Mouse (Mus musculus): ENCODE results near the gene Cox4i1.

The Cox4i1 gene

GRCm38 (mm10) chr8:120667561-120668373, at the start of gene Cox4i1, which contains the start of gene Gm27021:
Cox4i1 (plus strand) TSS chr8:120668222.
Gm27021 (minus strand) TSS chr8:120668079.
- peak; percentile 72 for DNase-seq (ENCODE audit: low spot score)

- DNase-seq (ENCODE audit: low spot score), result no peak
These were observed 48.5 kb upstream of the Cox4i1 start for GRCm38 (mm10) chr8:120619235-120620180.

DNA sequence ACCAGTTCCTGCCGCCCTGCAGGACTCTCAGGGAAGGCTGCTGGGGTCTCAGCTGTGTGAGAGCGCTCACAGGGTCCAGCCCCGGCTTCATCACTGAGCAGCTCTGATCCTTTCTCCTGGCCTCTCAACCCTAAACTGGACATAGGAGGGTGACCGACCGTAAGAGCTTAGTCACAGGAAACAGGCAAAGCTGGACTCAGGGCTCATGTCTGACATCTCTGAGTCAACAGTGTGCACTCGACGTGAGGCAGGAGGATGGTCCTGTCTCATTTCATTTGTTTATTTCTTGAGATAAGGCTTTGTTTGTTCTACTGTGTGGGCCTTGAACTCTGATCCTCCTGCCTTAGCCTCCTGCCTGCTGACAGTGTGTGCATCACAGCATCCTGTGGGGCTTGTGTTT, 47.6 kb upstream of the Cox4i1 start:
- no peak for DNase-seq (ENCODE audit: low spot score)

GRCm38 (mm10) chr8:120622161-120622560, 45.9 kb upstream of the Cox4i1 start:
- no peak for DNase-seq (ENCODE audit: low spot score)

DNA sequence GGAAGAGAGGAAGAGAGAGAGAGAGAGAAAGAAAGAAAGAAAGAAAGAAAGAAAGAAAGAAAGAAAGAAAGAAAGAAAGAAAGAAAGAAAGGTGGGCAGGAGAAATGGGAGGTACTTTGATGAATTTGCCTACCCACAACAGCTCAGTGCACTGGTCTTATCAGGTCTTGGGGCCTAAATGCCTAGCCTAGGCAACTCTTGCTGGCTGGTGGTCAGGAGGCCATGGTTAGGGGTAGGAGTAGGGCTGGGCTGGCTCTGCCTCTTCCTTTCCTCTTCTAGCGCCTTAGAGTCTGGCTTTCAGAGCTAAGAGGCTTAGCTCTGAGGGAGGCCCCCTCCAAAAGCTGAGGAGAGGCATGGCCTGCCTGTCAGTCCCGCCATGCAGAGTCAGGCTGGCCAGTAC, 44.4 kb upstream of the Cox4i1 start:
- DNase-seq (ENCODE audit: low spot score), result no peak

GRCm38 (mm10) chr8:120626461-120626860, 41.6 kb upstream of the Cox4i1 start:
- no peak for DNase-seq (ENCODE audit: low spot score)

- no peak for DNase-seq (ENCODE audit: low spot score)
These were observed 40.7 kb upstream of the Cox4i1 start for GRCm38 (mm10) chr8:120627298-120627697.

GRCm38 (mm10) chr8:120630031-120630430, 38.0 kb upstream of the Cox4i1 start:
- no peak for DNase-seq (ENCODE audit: low spot score)

DNA sequence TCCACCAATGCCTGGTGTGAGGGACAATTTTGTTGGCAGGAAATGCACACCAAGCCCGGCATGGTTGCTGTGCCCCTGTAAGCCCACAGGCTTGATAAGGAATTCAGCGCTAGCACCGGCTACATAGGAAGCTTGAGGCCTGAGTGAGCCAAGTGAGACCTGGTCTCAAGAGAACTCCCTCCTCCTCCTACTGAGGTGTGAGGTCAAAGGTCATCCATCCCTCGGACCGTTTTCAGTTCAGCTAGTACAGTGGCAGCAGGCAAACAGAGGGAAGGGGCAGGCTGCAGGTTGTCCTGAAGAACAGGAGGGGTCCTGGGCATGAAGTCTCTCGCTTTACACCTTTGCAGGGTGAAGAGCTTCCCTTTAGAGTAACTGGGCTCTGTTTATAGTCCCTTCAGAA, 37.2 kb upstream of the Cox4i1 start:
- no peak for DNase-seq (ENCODE audit: low spot score)

DNA sequence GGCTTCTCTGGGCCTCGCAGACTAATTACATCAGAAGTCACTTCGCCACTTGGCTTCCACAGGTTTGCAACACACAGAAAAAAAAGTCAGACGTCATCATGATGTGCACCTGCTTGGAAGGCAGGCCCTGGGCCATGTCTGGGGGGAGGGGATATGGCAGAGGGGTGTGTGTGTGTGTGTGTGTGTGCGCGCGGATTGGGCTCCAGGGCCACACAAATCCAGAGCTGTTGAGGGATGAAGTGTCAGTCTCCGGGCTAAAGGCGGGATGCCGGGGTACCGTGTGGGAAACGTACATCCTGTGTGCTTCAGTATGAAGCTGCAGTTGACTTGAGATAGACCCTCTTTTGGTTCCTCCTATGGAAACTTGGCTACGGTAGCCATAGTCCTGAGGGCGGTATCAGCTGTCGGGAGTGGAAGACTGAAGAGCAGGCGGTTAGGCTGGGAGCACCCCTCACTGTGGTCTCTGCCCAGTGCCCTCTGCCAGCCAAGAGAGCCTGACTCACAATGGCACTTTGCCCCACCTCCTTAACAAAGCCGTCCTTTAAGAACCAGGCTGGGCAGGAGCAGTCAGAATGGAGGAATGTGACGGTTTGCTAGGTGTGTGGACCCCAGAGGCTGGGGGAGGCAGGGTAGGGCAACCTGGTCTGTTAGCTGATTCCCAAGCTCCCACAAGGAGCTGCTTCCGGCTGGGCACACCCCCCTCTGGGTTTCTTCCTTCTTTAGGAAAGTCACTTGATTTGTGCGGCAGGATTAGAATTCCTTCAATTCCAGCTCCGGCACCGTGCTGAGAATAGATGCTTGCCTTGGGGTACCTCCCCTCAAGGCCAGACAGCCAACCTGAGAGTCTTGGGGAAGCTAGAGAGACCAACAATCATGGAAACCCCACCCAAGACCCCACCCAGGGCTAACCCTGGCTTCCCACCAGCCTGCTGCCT, 36.3 kb upstream of the Cox4i1 start:
- DNase-seq (ENCODE audit: low spot score), result no peak

DNA sequence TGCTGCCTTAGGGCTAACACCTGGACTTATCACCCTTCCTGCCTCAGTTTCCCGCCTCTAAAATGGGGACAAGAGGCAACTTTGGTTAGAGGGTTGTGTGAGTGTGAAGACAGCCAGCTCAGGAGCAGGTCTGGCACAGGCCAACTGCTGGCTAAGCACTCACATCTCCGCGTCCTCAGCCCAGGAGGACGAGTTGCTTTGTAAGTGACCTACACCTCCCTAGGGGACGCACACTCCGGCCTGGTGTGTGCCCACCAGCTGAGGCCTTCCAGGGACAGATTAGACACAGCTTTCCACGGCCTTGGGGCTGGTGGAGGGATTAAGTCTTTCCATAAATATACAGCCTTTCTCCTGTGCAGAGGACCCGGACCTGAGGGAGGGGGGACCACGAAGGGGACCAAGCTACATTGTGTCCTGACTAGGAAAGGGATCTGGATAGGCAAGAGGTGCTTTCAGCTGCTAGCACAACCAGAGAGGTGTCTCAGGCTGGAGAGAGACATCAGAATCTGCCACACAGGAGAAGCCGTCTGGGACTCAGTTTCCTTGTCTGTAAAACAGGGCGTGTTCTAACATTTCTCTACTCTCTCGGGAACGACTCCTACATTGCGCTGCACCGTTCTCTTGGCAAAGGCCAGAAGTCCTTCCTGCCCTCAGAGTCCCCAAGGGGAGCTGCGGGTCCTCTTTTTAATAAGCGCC, 34.9 kb upstream of the Cox4i1 start:
- no peak for DNase-seq (ENCODE audit: low spot score)

DNA sequence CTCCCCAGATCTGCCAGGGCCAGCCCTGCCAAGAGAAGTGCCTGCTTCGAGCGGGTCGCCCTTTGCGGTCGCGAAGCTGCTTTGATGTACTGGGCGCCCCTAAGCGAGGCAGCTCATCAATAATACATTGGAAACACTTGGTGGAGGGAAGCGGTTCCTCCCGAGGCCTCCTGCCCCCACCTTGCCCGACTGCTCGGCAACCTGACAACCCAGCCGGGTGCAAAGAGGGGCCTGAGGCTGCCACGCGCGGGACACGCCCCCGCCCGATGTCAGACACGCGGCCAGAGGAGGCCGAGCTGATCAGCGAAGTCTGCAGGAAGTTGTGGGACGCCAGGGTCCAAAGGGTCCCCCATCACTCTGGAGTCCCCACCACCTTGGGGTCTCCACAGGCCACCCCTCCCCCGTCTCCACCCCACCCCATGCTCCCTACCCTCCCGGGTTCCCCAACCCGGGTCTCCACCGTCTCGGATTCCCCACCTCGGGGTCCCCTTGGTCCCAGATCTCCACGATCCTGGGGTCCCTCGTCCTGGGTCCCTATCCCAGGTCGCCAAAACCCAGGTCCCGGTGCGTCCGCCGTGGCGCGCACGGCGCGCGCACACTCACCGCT, 34.3 kb upstream of the Cox4i1 start:
- DNase-seq (ENCODE audit: low spot score), result no peak

DNA sequence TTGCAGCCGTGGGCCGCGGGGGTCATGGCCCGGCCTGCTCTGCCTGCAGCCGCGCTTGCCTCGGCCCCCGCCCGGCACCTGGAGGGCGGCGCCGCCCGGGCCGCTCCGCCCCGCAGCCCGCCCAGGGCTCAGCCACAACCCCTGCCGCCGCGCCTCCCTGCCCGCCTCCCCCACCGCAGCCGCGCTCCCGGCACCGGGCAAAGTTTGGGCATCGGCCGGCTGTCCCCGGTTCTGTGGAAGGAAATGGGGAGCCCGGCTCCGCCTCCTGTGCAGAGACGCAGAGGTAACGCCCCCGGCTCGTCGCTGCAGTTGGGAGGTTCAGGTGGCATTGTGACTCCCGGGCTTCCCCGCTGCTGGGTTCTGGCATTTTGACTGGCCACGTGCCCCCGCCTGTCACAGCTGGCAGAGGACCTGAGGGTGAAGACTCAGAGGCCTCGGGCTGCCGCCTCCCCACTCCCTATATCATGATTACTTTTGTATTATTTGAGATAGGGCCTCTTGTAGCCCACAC, 33.6 kb upstream of the Cox4i1 start:
- no peak for DNase-seq (ENCODE audit: low spot score)

DNA sequence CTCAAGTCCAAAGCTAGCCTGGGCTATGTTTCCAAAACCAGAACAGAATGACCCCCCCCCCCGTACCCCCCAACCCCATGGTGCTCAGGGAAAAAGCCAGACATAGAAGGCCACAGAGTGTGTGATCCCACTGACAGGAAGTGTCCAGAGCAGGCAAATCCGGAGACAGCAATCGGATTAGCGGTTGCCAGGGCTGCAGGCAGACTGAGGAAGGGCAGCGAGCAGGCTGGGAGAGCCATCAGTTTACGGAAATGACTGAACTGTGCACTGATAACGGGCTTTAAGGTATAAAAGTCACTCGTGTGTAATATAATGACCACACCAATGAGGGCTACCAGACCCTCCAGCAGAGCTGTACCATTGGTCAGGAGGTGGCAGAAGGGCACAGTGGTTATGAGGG, 26.8 kb upstream of the Cox4i1 start:
- no peak for DNase-seq (ENCODE audit: low spot score)

DNA sequence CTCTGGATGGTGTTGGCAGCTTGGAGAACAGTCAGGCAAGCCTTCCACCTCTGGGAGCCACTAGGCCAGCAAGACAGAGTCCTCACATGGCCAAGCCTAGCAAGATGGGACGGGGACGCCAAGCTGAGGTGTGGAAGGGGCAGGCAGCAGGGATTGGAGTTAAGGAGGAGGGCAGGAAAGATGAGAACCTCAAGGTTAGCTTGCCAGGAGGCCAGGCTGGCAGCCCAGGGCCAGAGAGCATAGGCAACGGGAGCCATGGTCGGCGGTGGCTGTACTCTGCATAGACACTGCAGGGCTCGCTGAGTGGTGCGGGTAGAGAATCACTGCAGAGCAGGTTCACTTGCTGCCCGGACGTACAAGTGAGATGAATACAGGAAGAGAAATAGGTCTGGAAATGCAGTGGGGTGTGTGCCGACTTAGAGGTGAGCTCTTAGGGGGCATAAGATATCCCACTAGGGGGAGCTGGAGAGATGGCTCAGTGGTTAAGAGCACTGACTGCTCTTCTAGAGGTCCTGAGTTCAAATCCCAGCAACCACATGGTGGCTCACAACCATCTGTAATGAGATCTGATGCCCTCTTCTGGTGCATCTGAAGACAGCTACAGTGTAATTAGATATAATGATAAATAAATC, 25.9 kb upstream of the Cox4i1 start:
- DNase-seq (ENCODE audit: low spot score), result no peak

- no peak for DNase-seq (ENCODE audit: low spot score)
These were observed 23.4 kb upstream of the Cox4i1 start for GRCm38 (mm10) chr8:120644663-120645062.

DNA sequence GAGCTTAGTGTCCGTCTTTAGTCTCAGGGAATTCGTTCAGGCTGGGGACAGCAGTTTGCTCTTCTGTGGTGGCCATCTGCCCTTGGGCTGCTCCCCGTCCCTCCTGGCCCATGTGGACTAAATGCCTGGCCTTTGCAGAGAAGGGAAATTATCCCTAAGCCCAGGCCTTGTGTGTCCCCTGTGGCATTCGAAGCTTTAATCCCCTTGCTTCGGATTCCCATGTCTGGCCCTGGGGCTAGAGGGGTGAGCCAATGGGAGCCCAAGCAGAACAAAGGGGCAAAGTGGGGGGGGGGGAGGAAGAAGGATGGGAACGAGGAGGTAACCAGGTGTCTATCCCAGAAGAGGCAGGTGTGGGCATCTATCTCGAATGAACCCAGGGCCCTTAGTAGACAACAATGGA, 20.5 kb upstream of the Cox4i1 start, which contains the start of gene 1190005I06Rik:
Gene 1190005I06Rik (minus strand): TSS at position 101 of the 400 bp plus-strand sequence.
- no peak for DNase-seq (ENCODE audit: low spot score)

DNA sequence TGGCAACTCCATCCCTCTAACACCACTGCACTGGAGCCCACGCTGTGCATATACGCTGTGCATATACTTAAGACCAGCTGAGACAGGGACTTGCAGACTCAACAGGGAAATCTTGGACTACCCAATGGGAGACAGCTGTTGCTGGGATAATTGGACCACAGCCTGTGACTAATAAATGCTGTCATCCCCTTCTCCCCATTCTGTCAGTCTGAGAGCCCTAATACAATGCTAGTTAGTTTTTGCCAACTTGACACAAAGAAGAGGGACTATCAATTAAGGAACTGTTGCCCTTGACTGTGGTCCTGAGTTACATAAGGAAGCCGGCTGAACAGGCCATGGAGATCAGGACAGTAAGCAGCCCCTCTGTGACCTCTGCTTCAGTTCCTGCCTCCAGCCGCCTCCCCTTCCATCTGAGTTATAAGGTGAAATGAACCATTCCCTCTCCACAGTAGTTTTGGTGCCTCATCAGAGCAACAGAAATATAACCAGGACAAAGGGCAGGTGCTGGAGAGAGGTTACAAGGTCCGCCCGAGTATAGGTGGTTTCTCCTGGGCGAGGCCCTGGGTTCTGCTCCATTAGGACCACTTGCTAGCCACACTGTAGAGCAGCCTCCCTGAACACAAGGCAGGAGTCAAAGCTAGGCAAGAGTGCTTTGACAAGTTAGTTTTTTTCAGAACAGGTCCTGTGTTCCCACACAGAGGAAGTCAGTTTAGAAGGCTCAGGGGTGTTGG, 11.5 kb upstream of the Cox4i1 start:
- no peak for DNase-seq (ENCODE audit: low spot score)

DNA sequence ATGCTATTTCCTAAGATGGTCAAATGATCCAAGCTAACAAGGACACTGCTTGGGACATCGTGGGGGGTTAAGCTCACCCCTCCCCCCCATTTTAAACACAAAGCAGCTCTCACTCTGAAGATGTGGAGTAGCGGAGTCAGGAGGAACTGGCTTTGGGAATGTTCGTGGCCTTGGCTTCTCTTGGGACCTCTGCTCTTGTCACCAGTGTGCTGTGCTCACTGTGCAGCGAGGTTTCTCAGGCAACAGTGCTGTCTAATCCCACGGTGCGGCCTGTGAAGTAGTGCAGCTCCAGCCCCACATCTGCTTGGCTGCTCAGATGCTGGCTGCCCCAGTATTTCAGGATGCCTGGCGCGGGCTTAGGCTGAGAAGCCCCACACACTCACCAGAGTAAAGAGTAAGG, 10.6 kb upstream of the Cox4i1 start:
- DNase-seq (ENCODE audit: low spot score), result no peak
